Mouse (Mus musculus): ENCODE data around the gene Ppm1h. TPM values are rescaled to one million over a fixed set of nuclear protein-coding genes. Genes with fewer than 3 reads are reported as not detected.

The Ppm1h gene
- total RNA-seq, 2 experiments from 2014 or later = 6.9 to 7.3 TPM

- peak; percentile 58 to 89 for DNase-seq
These were observed 136.5 kb downstream of the Ppm1h start for GRCm38 (mm10) chr10:122815094-122815493.

- no peak for DNase-seq
These were observed 139.2 kb downstream of the Ppm1h start for GRCm38 (mm10) chr10:122817741-122818140.

- DNase-seq = no peak
These were observed 141.2 kb downstream of the Ppm1h start for GRCm38 (mm10) chr10:122819808-122820207.

GRCm38 (mm10) chr10:122821549-122821948 lies 143.0 kb downstream of the Ppm1h start:
- DNase-seq = no peak

- no peak for DNase-seq
These were observed 145.1 kb downstream of the Ppm1h start for GRCm38 (mm10) chr10:122823642-122824041.

- DNase-seq = no peak
These were observed 148.3 kb downstream of the Ppm1h start for GRCm38 (mm10) chr10:122826696-122827331.

- DNase-seq = no peak
These were observed 149.3 kb downstream of the Ppm1h start for GRCm38 (mm10) chr10:122827719-122828414.

DNA sequence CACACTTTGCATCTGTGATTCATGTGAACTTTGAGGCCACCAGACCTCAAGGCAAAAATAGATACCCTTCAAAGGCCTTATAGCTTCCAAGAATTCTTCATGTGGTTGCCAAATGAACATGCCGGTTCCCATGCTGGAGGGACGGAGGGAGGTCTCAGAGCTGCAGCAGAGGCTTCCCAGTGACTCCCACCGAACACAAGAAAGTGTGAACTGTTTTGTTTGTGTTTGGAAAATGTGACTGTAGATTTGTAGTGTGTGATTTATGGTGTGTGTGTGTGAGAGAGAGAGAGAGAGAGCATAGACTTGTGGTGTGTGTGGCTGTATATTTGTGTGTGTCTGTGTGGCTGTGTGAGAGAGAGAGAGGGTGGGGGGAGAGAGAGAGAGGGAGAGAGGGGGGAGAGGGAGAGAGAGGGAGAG lies 151.2 kb downstream of the Ppm1h start:
- peak; percentile 40 to 49 for DNase-seq

GRCm38 (mm10) chr10:122830638-122831037 lies 152.1 kb downstream of the Ppm1h start:
- DNase-seq = no peak

DNA sequence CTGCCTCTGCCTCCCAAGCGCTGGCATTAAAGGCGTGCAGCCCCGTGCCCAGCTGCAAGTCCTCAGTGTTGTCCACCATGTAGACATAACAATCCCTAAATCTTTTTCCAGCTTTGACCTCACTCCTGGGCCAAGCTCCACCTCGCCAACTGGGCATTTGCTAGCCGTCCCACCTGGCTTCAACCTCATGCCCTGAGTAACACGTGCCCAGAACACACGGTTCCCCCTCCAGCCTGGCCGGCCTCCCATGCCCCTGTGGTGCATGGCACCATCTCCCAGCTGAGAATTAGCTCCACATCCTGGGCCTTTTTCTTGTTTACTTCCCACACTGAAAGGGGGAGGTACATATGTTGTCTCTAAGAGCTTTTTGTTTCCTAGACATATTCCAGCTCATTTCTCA lies 163.5 kb downstream of the Ppm1h start:
- peak; percentile 52 to 54 for DNase-seq

GRCm38 (mm10) chr10:122842961-122843360 lies 164.4 kb downstream of the Ppm1h start:
- DNase-seq = peak; percentile 44

GRCm38 (mm10) chr10:122845471-122845870 lies 166.9 kb downstream of the Ppm1h start:
- DNase-seq = peak; percentile 57 to 71

DNA sequence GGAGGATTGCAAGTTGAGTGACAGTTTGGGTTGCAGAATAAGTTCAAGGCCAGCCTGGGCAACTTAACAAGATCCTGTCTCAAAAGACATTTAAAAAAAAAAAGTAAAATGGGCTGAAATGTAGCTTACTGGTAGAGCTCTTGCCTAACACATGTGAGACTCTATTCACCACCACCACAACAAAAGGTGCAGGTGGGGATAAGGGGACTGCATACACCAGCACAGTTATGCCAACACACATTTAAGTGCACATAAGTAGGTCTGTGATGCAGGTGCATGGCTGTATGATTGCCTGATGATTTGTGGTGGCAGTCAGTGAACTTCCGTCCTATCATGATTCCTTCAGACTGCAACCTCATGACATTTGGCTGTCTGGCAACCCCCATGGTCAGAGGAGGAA lies 167.9 kb downstream of the Ppm1h start:
- no peak for DNase-seq

DNA sequence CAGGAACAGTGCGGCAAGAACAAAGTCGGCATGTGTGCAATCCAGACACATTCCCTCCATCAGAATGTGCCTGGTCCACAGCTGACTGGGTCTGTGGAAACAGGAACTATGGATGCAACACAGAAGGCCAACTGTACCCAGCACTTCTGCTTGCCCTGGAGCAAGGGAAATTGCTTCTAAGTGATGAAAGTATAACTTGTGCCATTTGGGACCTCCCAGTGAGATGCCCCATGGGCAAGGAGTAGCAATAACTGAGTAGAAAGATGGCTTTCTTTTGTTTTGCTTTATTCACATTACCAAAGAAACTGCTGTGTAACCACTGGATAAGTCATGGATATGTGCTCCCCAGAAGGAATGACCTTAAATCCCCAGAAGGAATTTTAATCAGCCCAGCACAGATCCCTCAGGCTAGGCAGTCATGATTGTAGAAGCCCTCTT lies 169.5 kb downstream of the Ppm1h start:
- no peak for DNase-seq

- DNase-seq = peak; percentile 48 to 64
These were observed 173.0 kb downstream of the Ppm1h start for GRCm38 (mm10) chr10:122851267-122852160.

DNA sequence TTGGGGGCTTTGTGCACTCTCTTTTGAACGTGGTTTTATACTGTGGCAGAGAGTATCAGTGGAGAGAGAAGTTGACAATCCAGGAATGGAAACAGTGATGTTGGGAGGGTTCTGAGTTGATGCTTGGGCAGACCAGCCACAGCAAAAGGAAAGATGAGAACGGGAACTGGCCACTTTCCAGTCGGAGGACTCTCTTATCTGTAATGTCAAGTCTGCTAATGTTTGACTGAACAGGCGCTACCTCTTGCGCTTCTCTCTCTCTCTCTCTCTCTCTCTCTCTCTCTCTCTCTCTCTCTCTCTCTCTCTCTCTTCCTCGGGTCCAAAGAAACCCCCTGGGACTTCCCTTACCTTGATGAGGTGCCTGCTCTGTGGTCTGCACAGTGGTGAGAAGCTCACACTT lies 176.0 kb downstream of the Ppm1h start:
- DNase-seq = peak in 1 of 2 experiments; percentile 19

- DNase-seq = peak; percentile 16 to 42
These were observed 176.6 kb downstream of the Ppm1h start for GRCm38 (mm10) chr10:122855149-122855548.

- DNase-seq = peak; percentile 22 to 61
These were observed 177.6 kb downstream of the Ppm1h start for GRCm38 (mm10) chr10:122856040-122856764.

GRCm38 (mm10) chr10:122857155-122857554 lies 178.6 kb downstream of the Ppm1h start:
- no peak for DNase-seq

DNA sequence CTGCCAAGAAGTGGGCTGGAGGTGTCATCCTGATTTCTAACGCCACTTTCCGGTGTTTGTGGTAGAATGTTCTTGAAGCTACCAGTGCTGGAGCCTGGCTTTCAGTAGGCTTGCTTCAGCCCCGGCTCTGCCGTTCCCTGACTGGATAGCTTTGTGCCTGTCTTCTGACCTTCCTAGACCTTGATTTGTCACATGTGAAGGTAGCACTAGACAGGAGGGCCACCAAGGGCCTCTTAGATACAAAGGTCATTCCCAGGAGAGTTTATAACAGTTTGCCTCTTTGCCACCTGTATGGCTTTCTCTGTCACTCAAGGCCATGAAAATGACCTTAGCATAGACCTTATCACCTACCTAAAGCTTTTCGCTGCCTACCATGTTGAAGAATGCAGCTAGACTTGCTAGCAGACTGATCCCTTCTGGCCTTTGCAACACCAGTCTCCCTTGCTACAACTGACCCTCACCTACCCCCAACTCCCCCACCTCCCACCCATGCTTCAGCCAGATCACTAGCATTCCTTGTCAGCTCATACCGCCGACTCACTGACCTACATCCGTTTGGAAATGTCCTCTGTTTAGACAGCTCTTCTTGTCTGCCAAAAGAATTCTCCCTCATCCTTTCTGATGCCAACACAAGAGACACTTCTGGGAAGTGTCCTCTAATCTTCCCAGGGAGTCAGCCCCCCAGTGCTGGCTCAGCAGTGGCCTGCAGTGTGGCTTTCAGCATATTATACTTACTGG lies 180.5 kb downstream of the Ppm1h start:
- DNase-seq = no peak

- no peak for DNase-seq
These were observed 181.1 kb downstream of the Ppm1h start for GRCm38 (mm10) chr10:122859642-122859997.
